Mouse (Mus musculus) cerebellum, postnatal 25 days (tissue): ENCODE measurements around the gene Pard6b.
"Not testable (repeated sequence)": the region's sequence is repeated elsewhere in the genome, so short reads cannot be mapped to it uniquely, and the experiment has no call there.

Source experiments
- DNase-seq, 2 experiments: peaks; one replicate each; pipeline ENCODE4 v3.0.0; 2021; ENCODE audit warnings: mixed read lengths in 2 of 2

The Pard6b gene

DNA sequence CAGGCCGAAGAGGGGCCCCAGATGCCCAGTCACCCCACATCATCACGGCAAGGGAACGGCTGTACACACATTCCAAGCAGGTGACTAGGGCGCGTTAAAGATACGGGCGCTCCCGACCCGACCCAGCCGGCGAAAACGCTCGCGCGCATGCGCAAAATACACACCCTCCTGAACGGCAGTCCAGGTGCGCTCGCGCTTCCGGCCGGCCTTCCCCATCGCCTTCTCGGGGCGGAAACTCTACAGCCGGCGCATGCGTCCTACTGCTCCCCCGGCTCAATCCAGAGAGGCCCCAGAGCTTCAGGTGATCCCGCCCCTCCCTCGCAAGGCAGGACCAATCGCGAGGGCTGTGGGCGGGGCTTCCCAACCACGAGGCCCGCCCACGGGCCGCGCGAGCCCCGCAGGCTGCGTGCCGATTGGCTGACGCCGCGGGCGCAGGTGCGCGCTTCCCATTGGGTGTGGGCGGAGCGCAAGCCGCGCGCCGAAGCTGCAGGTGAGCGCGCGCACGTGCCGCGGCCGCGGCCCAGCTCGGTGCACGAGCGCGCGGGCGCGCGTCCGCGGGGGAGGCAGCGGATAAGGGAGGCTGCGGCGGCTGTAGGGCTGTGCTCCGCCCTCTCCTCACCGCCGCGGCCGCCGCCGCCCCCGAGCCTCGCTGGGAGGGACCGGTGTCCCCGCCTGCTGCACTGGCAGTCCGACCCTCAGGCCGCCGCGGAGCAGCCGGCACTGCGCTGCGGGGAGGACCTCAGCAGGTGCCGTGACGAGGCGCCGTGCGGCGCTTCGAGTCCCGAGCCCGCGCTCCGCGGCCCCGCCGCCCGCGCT lies at the start of gene Pard6b:
Gene Pard6b (plus strand): TSS at position 574 of the 816 bp plus-strand sequence.
- DNase-seq: peak; percentile 96 to 99

DNA sequence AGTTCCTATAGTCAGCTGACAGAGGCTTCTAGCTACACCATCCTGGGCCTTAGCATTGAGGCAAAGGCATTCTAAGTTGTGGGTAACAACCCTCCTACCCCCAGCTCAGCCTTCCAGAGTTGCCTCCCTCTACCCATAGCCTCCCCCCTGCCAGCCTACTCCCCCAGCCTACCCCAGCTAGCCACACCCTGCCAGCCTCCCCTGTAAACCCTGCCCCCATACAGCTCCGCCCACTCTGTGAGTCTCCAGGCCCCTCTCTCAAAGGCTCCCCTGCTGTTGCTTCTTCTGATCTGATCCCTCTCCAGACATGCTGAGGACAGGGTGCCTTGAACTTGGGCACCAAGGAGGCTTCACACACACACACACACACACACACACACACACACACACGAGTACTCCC lies 49.0 kb upstream of the Pard6b start:
- DNase-seq: no peak

DNA sequence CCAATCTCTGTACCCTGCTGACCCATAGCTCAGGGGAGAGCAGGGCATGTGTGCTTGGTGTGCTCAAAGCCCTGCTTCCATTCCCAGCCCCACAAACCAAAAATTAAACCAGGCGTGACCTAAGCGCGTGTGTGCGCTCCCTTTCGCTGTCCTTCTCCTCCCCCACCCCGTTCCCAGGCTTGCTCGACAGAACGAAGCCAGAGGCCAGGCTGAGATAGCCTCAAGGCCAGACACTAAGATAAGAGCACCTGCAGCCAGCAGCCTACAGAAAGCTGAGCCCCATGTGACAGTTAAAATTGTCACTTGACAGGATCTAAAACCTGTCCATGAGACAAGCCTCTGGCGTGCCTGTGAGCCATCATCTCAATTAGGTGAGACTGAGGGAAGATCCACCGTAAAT lies 46.9 kb upstream of the Pard6b start:
- DNase-seq: no peak

DNA sequence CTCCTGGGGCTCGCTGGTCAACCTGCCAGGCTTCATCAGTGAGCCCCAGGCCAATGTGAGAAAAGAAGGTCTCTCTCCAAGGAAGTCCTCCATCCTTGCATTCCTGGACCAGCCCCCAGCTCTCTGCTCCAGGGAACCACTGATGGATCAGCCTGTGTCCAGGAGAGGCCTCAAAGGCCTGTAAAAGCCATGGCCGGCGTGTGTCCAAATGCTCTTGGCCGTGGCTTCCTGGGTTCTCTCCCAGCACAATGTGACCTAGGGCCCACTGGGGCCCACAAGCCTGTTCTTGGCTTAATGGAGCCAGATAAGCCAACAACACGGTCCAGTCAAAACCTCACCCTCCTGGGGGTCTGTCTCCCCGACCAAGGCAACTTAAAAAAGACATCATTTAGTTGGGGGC lies 44.9 kb upstream of the Pard6b start:
- no peak for DNase-seq

DNA sequence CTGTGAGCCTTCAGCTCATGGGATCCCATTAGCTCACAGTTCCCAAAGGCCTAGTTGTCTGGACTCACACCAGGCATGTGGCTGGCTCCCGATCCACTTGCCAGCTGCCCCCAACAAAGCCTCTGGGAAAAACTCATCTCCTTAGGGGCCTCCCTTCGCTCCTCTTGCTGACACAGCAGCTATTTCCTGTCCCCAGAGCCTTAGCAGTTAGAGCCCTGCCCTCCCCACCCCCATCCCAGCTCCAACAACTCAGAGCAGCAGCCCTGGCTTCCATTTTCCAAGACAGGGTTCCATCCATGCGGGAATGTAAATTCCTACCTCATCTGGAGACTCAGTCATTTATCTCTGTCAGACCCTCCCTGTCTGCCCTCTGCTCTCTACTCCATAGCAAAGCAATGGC lies 43.7 kb upstream of the Pard6b start:
- no peak for DNase-seq

DNA sequence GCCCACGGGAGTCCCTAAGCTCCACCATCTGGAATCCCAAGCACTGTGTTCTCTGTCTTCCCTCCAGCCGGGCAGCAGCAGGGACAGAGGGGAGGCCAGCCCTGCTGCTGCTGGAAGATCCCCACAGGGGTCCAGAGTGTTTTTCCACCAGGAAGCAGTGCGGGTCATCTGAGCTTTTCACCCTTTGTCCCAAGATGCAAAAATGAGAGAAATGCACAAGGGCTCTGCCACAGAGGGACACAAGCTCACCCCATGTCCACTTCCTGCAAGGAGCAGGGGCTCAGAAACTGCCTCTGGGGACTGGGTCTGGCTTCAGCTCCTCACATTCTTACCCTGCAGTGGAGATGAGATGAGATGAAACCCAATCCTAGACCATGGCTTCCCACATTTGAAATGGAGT lies 40.1 kb upstream of the Pard6b start:
- no peak for DNase-seq

DNA sequence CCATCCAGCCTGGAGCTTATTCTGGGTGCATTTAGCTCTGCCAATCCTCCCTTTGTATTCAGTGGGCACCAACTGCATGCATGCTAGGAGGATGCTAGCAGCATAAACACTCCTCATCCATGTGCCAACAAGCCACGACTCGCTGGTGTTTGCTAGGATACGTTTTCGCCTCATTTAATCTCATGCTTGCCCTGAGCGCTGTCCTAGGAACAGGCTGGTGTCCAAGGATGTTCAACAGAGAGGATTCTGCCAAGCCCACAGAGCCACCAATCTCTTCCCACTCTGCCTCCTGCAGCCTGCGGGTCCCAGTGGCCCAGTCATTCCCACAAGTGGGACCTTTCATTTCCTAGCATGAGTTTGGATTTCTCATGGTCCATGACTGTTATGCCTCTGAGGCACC lies 38.8 kb upstream of the Pard6b start:
- peak in 1 of 2 experiments; percentile 29 for DNase-seq

DNA sequence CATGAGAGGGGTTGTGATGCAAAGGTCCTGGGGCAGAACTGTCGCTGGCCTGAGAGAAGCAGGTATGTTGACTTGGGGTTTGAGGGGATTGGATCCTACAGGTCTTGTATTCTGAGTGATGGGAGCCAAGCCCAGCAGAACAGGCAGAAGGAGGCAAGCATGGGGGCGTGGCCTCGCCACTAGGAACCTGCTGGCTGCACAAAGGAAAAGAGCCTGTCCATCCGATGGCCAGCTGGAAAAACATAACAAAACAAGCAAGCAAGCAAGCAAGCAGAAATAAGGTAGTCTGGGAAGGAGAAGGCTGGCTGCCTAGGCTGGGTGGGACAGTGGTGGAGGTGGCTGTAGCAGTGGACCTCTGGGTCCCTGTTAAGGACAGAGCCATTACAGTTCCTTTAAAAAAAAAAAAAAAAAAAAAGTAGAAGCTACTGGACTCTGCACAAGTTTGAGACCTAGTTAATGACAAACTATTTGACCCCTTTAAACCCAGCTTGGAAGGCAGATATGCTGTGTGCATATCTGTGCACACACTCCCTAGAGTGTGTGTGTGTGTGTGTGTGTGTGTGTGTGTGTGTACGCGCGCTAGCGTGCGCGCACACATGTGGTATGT lies 36.0 kb upstream of the Pard6b start:
- DNase-seq: no peak

DNA sequence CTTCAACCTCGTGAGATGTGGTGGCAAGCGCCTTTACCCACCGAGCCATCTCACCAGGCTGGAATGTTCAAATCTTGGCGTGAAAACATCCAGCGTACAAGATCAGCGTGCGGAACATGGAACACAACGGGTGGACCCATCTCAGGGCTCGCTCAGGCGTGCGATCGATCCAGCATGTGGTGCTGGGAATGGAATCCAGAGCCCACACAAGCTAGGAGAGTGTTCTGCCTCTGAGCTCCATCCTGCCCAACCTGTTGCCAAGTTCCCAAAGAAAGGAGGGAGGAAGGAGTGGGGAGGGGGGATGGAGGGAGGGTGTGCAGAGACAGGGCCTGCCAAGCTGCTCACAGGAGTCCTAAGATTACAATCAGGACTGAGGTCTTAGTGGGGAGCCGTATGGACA lies 35.4 kb upstream of the Pard6b start:
- no peak for DNase-seq

DNA sequence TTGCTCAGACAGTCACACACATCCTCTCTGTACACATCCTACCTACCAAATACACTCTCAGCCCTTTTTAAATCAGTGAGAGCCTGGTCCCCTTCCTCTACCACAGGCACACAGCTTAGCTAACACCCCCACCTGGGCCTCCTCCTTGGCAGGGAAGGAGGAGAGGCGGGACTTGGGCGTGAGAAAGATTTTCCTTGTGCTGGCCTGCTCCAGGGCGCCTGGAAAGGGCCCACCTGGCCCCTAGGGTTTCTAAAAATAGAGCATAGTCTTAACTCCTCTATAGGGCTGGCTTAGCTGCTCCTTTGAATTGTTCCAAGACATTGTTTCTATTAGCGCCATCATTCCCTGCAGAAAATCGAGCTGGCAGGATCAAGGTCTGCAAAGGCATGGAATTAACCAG lies 35.0 kb upstream of the Pard6b start:
- peak in 1 of 2 experiments; percentile 21 for DNase-seq

DNA sequence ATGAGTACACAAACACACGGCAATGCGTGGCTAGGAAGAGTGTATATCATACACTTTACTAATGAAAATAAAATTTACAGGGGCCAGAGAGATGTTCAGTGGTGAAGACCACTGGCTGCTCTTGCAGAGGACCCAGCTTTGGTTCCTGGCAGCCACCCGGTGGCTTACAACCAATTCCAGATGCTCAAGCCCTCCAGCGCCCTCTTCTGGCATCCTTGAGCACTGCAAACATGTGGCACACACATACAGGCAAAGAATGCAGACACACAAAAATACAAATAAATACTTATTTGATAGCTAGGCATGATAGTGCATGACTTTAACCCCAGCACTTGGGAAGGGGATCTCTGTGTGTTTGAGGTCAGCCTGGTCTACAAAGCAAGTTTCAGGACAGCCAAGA lies 34.3 kb upstream of the Pard6b start:
- DNase-seq: no peak

DNA sequence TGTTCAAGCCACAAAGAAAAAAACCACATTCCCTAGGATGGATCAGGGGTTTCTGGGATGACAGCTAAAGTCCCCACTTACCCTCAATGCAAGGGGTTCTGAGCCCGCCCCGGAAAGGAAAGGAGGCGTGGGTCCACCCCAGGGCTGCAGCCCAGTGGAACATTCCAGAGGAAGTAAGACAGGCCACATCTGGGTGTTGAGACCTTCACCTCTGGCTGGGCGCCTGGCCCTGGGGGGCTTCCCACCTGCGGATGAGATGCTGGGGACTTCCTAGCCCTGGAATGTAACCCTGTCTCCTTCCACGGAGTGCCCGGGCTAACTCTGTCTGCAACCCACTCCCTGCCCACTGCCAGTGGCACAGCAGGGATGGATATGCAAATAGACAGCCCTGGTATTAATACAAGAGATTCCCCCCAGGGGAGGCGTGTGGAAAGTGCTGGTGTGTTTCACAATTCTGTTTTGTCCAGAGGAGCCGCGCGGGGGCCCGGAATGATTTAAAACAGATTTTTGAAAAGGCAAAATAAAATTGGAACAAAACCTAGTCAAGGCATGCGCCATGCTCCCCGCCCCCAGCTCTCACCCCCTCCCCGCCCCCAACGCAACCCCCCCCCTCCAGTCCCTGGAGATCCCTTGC lies 31.7 kb upstream of the Pard6b start:
- DNase-seq: no peak

DNA sequence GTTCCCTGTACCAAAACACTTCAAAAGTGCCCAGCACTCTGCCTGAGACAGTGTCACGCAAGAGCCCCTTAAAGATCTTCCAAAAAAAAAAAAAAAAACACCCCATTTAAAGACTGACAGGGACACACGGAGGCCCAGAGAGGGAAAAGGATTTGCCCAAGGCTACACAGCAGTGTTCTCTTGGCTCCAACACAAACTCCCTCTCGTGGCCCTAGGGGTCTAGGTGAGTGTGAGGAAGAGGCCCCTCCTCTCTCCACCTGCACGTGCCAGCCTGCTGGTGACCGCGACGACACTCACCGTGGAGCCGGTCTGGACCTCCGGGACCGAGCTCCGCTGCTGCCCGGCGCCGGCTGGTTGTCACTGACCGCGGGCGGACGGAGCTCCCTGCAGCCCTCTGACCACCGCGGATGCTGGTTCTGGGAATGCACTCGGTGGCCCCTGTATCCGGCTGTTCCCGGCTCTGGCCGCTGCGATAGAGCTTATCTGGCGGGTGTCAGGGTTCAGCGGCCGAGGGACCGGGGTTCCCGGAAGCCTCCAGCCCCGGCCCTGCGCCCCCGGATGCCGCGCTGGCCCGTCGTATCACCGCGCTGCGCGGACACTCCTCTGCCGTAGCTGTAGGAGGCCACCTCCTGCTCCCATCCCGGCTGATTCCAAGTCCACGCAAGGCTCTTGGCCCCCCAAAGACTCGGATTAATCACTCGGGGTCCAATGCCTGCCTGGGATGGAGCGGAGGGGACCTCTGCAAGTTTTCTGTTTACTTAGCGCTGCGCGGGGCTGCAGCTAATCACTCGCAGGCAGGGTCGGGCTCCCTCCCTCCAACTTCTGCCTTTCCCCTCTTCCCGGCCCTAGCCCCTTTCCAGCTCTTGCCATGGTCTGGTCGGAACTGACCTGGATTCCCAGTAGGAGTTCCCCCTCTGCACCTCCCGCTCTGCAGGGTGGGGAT lies 30.5 kb upstream of the Pard6b start:
- DNase-seq: peak; percentile 27 to 41

DNA sequence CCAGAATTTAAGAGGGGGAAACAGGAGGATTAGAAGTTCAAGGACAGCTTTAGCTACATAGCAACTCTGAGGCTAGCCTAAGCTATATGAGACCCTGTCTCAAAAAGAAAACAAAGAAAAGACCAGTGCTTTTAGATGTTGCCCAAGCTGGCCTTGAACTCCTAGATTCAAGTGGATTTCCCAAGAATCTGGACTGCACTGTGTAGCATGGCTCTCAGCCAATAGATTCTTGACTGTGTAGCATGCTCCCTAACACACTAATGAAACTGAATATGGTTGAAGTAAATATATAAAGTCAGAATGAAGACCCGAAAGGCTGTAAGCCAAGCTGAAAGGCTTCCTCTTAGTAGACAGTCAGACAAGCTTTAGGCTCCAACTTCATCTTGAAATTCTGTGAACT lies 28.6 kb upstream of the Pard6b start:
- DNase-seq: no peak

DNA sequence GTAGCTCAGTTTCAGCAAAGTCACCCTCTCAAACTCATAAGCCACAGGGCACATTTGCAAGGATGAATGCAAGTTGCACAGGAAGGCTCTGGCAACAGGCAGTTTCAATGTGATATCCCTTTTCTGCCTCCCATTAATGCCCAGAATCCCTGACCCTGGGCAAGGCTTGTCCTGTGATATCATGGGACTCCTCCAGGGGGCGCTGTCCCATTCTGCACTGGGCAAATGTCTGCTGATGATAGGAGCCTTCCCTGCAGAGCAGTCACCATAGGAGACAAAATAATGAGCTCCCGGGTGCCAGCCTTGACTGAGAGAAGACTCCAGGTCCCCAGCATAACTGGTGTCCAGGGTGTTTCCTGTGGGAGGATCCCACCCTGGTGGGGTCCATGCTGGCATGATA lies 28.1 kb upstream of the Pard6b start:
- DNase-seq: peak; percentile 37 to 58

DNA sequence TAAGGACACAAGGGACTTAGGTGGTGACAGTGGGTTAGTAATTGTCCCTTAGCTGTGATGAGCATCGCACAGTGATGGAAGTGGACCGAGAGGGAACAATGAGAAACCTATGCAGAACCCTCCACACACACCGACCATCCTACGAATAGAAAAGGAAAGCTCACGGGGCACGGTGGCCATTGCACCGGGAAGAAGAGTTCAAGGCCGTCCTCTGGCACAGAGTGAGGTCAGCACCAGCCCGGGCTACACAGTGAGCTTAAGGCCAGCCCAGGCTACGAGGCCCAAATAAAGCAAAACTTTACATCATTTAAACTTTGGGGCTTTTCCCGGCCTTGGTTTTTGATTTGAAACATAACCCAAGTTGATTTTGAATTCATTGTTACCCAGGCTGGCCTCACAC lies 26.7 kb upstream of the Pard6b start:
- no peak for DNase-seq

DNA sequence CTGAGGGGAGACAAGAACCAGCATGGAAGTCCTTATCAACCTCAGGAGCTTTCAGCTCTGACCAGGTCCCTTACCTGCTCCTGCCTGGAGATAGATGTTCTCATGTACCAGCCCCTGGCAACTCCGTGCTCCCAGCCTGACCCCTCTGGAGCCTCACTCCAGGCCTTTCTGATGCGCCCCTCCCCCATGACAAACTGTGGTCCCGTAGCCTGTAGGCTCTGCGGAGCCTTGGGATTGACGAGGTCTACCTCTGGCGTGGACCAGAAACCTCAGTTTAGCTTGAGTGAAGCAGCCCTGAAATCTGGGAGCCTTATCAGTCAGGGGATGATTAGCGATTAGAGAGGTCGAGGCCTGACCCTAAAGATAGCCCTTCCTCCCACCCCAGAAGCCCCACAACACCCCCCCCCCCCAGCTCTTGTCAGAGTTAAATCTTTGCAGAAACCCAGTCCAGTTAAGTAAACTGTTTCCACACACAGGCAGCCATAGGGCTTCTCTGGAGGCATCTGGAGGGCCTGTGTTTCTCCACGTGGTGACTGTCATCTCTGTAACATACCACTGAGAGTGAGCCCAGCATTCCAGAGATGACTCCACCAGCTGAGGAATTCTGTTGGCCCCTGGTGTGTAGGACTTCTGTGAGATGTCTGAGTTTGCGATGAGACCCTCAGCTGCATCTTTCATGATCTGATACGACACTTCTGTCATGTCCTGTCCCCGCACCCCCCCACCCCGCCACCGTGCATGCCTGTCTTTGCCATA lies 24.7 kb upstream of the Pard6b start:
- no peak for DNase-seq

DNA sequence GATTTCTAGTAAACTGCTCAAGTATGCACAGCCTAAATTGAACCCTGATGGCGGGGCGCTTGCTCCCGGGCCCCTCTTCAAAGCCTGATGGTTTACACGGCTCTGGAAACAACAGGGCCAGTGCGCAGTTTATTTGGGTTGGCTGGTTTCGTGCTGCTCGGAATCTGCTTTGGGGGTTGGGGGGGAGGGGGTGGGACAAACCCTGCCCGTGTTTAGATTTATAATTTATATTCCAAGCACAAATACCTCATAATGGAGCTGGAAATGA lies 24.2 kb upstream of the Pard6b start:
- DNase-seq: no peak

DNA sequence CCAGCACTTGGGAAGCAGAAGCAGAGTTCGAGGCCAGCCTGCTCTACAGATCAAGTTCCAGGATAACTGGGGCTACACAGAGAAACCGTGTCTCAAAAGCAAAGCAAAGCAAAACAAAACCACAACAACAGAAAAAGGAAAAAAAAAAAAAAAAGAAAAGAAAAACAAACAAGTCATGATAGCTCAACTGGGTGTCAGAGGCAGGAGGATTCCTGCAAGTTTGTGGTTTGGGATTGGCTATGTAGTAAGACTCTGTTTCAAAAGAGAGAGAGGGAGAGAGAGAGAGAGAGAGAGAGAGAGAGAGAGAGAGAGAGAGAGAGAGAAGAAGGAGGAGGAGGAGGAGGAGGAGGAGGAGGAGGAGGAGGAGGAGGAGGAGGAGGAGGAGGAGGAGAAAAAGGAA lies 22.9 kb upstream of the Pard6b start:
- not testable (repeated sequence) for DNase-seq

DNA sequence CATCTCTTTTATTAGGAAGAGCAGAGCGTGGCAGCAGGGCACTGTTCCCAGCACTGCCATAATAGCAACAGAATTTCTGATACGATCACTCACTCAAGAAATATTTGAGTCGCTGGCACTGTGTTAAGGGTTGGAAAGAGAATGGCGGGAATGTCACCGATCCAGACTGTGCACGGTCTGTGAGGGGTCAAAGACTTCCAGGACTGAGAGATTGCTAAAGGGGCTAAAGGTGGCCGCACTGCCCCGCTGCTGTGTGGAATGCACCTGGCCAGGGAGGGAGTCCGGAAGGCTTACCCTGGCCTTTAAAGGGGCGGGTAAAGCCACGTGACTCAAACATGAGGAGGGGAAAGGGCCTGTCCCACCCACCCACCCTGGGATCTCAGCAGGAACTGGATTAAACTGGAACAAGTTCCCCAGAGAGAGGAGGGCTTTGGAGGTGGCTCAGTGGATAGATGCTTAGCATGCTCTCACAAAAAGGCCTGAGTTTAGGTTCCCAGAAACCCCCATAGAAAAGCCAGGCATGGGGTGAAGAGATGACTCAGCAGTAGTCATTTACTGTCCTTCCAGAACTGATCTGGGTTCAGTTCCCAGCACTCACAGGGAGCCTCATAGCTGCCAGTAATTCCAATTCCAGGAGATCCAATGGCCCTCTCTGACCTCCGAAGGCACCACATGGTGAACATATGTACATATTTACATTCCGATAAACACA lies 22.2 kb upstream of the Pard6b start:
- DNase-seq: no peak

DNA sequence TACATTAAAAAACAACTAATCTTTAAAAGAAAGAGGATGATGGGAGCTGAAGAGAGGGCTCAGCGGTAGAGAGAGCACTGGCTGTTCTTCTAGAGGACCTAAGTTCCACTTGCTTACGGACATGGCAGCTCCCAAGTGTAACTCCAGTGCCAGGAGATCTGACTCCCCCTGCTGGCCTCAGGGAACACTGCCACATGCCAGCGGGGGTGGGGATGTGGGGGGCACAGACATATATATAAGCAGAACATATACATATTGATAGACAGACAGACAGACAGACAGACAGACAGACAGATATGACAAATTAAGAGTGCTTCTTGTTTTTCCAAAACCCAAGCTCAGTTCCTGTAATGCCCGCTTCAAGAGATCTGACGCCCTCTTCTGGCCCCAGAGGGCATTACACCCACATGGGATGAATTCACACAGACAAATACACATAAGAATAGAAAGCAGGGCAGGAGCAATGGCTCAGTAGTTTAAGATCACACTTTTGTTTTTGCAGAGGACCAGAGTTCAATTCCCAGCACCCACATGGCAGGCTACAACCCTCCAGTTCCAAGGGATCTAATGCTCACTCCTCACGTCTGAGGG lies 21.5 kb upstream of the Pard6b start:
- no peak for DNase-seq
